ENCODE assay signal across 12 mouse cellular contexts in the genomic region with DNA sequence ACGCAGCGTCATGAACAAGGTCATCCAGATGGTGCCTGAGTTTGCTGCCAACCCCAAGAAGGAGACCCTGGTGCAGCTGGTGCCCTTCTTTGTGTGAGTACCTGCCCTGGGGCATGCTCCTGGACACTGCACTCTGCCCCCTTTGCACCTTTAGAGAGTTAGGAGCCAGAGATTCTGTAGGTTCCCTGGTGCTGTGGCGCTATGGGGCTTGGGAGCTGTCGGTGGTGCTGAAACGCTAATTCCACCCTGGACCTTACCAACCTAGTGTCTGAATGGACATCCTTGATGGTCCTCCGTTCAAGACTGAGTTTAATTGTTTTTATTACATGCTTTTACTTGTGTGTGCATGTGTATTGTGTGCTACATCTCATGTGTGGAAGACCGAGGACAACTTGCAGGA.
DNase-seq lines count a peak whose midpoint lies in the region; ATAC-seq lines count a peak whose summit lies in the region.
"Had no signal": no experiment of that assay in that cellular context is flagged by ENCODE, and none has a peak within 500 bp of the region (broad histone marks: within the 10 kb centered on the region; RNA-seq: fewer than 3 reads in every experiment).

No protein-coding gene starts in this region.

- no peaks in the 10 kb centered on the region for H3K27me3 ChIP-seq in forebrain, embryonic 11.5 days (ENCODE audit: control insufficient read depth, insufficient read depth, low read length)
- H3K27me3 ChIP-seq in forebrain, embryonic 15.5 days = no peaks in the 10 kb centered on the region
- no peaks in the 10 kb centered on the region for H3K27me3 ChIP-seq in forebrain, embryonic 12.5 days
- H3K27me3 ChIP-seq: forebrain, embryonic 13.5 days; neural tube, embryonic 13.5 days had no signal

- H3K9me3 ChIP-seq in forebrain, embryonic 11.5 days (ENCODE audit: control insufficient read depth, low read length) = no peaks in the 10 kb centered on the region
- no peaks in the 10 kb centered on the region for H3K9me3 ChIP-seq in forebrain, embryonic 15.5 days
- no peaks in the 10 kb centered on the region for H3K9me3 ChIP-seq in forebrain, embryonic 12.5 days
- H3K9me3 ChIP-seq: forebrain, embryonic 13.5 days; neural tube, embryonic 13.5 days had no signal

- DNase-seq in forebrain, embryonic 11.5 days (ENCODE audit: low spot score) = peak; percentile 61
- peak; percentile 53 for DNase-seq in testis, postnatal 10 days (ENCODE audit: low spot score)
- no peak for DNase-seq in testis, postnatal 14 days (ENCODE audit: low spot score)
- DNase-seq in hindlimb bud, embryonic 11.5 days (ENCODE audit: extremely low spot score, low read depth, low spot score) = peak; percentile 20
- DNase-seq in right cerebral cortex, postnatal 14 days = no peak
- no peak for DNase-seq in urinary bladder, postnatal 25 days (ENCODE audit: low spot score)

- no peak overlapping the region for H3K4me3 ChIP-seq in forebrain, embryonic 11.5 days (ENCODE audit: low read depth, low read length)
- no peak overlapping the region for H3K4me3 ChIP-seq in forebrain, embryonic 15.5 days
- no peak overlapping the region for H3K4me3 ChIP-seq in forebrain, embryonic 12.5 days (replicated peaks)
- H3K4me3 ChIP-seq: forebrain, embryonic 13.5 days; neural tube, embryonic 13.5 days had no signal

- WGBS in forebrain, embryonic 11.5 days = 46% methylated on average over 7 of the region's 7 CpGs
- WGBS in forebrain, embryonic 15.5 days = 50% methylated on average over 7 of the region's 7 CpGs
- WGBS in forebrain, embryonic 12.5 days = 53% methylated on average over 7 of the region's 7 CpGs

- no peak overlapping the region for H3K9ac ChIP-seq in forebrain, embryonic 11.5 days (ENCODE audit: low read length)
- no peak overlapping the region for H3K9ac ChIP-seq in forebrain, embryonic 15.5 days (replicated peaks)
- no peak overlapping the region for H3K9ac ChIP-seq in forebrain, embryonic 12.5 days
- H3K9ac ChIP-seq: forebrain, embryonic 13.5 days; neural tube, embryonic 13.5 days had no signal

- no peak overlapping the region for H3K27ac ChIP-seq in forebrain, embryonic 11.5 days (ENCODE audit: low read depth, low read length)
- no peak overlapping the region for H3K27ac ChIP-seq in forebrain, embryonic 15.5 days (replicated peaks)
- no peak overlapping the region for H3K27ac ChIP-seq in forebrain, embryonic 12.5 days
- H3K27ac ChIP-seq: forebrain, embryonic 13.5 days; neural tube, embryonic 13.5 days had no signal

- H3K36me3 ChIP-seq in forebrain, embryonic 11.5 days (ENCODE audit: control insufficient read depth, insufficient read depth, low read length) = no peaks in the 10 kb centered on the region
- no peaks in the 10 kb centered on the region for H3K36me3 ChIP-seq in forebrain, embryonic 15.5 days
- H3K36me3 ChIP-seq in forebrain, embryonic 12.5 days (replicated peaks) = no peaks in the 10 kb centered on the region
- H3K36me3 ChIP-seq: neural tube, embryonic 13.5 days had no signal

- no peak for ATAC-seq in forebrain, embryonic 11.5 days (replicated peaks; ENCODE audit: low FRiP score)
- no peak for ATAC-seq in forebrain, embryonic 15.5 days (replicated peaks)
- no peak for ATAC-seq in forebrain, embryonic 12.5 days (ENCODE audit: low FRiP score)
- ATAC-seq: CD4-positive, CD25-positive, alpha-beta regulatory T cell, adult 4 months; forebrain, embryonic 13.5 days; lung, postnatal 0 days had no signal

- no peak overlapping the region for H3K4me2 ChIP-seq in forebrain, embryonic 11.5 days (ENCODE audit: low read depth, low read length, severe bottlenecking)
- H3K4me2 ChIP-seq in forebrain, embryonic 15.5 days (replicated peaks) = no peak overlapping the region
- no peak overlapping the region for H3K4me2 ChIP-seq in forebrain, embryonic 12.5 days
- H3K4me2 ChIP-seq: forebrain, embryonic 13.5 days; neural tube, embryonic 13.5 days had no signal

- H3K4me1 ChIP-seq in forebrain, embryonic 11.5 days (replicated peaks; ENCODE audit: control insufficient read depth, insufficient read depth, low read length) = no peaks in the 10 kb centered on the region
- H3K4me1 ChIP-seq in forebrain, embryonic 15.5 days = no peaks in the 10 kb centered on the region
- no peaks in the 10 kb centered on the region for H3K4me1 ChIP-seq in forebrain, embryonic 12.5 days
- H3K4me1 ChIP-seq: forebrain, embryonic 13.5 days; neural tube, embryonic 13.5 days had no signal

Comparison
In these comparisons a context has a peak if more than half of its experiments do, and no peak if none do; other contexts are left out.
1. DNase-seq: peak in forebrain, embryonic 11.5 days (single experiment), testis, postnatal 10 days (single experiment) and hindlimb bud, embryonic 11.5 days (single experiment); none in testis, postnatal 14 days (single experiment), right cerebral cortex, postnatal 14 days (single experiment) and urinary bladder, postnatal 25 days (single experiment).